Comparison of ENCODE assay signal across 28 mouse cellular contexts in the genomic region with DNA sequence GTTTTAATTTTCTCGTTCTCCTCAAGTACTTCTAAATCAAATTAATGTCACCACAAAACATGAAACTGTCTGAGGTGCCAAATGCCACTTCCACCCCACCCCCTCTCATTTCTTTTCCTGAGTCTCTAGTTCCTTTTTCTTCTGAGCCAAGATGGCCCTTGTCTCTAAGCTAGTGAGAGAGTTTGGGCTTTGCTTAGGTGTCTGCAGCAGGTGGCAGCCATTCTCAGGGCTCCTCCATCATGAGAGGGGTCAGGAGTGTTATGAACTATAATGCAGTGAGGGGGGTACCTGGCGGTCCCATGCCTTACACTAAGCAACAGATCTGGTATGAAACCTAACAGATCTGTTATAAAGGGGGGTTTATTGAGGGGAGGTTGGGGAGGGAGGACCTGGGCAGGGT. TPM values are rescaled to one million over a fixed set of nuclear protein-coding genes. Genes with fewer than 3 reads are reported as not detected.
A peak's percentile ranks its signal among the peaks of the same experiment; 100 is the strongest.
DNase-seq lines count a peak whose midpoint lies in the region; ATAC-seq and TF ChIP-seq lines count a peak whose summit lies in the region.
"Had no signal": no experiment of that assay in that cellular context is flagged by ENCODE, and none has a peak within 500 bp of the region (broad histone marks: within the 10 kb centered on the region; RNA-seq: fewer than 3 reads in every experiment).

No protein-coding gene starts in this region.

- TF ChIP-seq CTCF in spleen, adult 2 months (IDR thresholded peaks at IDR 0.05; ENCODE audit: extremely low read depth, insufficient read depth, insufficient read length, insufficient replicate concordance) = no peak

- no peak for DNase-seq in spleen, adult 2 months (ENCODE audit: low read depth in 1 of 2, low spot score in 2 of 2)
- no peak for DNase-seq in spleen, postnatal 36 days (ENCODE audit: low spot score in 2 of 2)
- DNase-seq in induced T-regulatory cell, adult 2 months (ENCODE audit: low read depth) = peak; percentile 56
- DNase-seq in thymus, postnatal 0 days (ENCODE audit: low spot score) = peak; percentile 50
- DNase-seq in lung, postnatal 25 days (ENCODE audit: low spot score) = no peak
- DNase-seq: cerebellum, adult 8-10 months; gastrocnemius, postnatal 25 days; heart, postnatal 14 days; liver, postnatal 0 days; lung, postnatal 36 days; spleen, adult 18-20 months had no signal

- H3K9ac ChIP-seq in forebrain, embryonic 15.5 days (replicated peaks) = no peak overlapping the region
- H3K9ac ChIP-seq: forebrain, embryonic 13.5 days; hindbrain, embryonic 13.5 days; intestine, embryonic 15.5 days; liver, postnatal 0 days had no signal

- TF ChIP-seq POLR2A in spleen, adult 2 months (IDR thresholded peaks at IDR 0.05; ENCODE audit: low read depth, low read length) = no peak

- 12% methylated on average over 2 of the region's 2 CpGs for WGBS in spleen, adult 2 months
- WGBS in forebrain, embryonic 15.5 days = 65% methylated on average over 2 of the region's 2 CpGs

- H3K4me1 ChIP-seq in spleen, adult 2 months (ENCODE audit: control insufficient read depth, insufficient read depth, insufficient read length) = peaks cover 15% of the 10 kb centered on the region; the same call in 1 of the 2 replicates
- H3K4me1 ChIP-seq in forebrain, embryonic 15.5 days = peaks cover 13% of the 10 kb centered on the region; the same call in 1 of the 2 replicates

- H3K36me3 ChIP-seq in spleen, adult 2 months (ENCODE audit: control insufficient read depth, insufficient read depth, low read length) = no peaks in the 10 kb centered on the region
- H3K36me3 ChIP-seq in forebrain, embryonic 15.5 days = no peaks in the 10 kb centered on the region
- H3K36me3 ChIP-seq: G1E; intestine, embryonic 15.5 days; limb, embryonic 10.5 days had no signal

- no peak for ATAC-seq in megakaryocyte-erythroid progenitor cell, adult 5-6 weeks (replicated peaks; ENCODE audit: low FRiP score, low TSS enrichment, poor library complexity, severe bottlenecking)
- ATAC-seq in forebrain, embryonic 15.5 days (replicated peaks) = no peak
- ATAC-seq: forebrain, embryonic 13.5 days; intestine, embryonic 15.5 days; liver, postnatal 0 days had no signal

- H3K4me2 ChIP-seq in forebrain, embryonic 15.5 days (replicated peaks) = no peak overlapping the region
- H3K4me2 ChIP-seq: forebrain, embryonic 13.5 days; hindbrain, embryonic 13.5 days; intestine, embryonic 15.5 days had no signal

- H3K9me3 ChIP-seq in forebrain, embryonic 15.5 days = no peaks in the 10 kb centered on the region
- H3K9me3 ChIP-seq: forebrain, embryonic 13.5 days; G1E; heart, embryonic 10.5 days; hindbrain, embryonic 13.5 days; intestine, embryonic 15.5 days; limb, embryonic 10.5 days had no signal

- no peaks in the 10 kb centered on the region for H3K27me3 ChIP-seq in spleen, adult 2 months (ENCODE audit: control insufficient read depth, insufficient read depth, low read length)
- H3K27me3 ChIP-seq in forebrain, embryonic 15.5 days = no peaks in the 10 kb centered on the region
- H3K27me3 ChIP-seq: forebrain, embryonic 13.5 days; intestine, embryonic 15.5 days had no signal

- H3K27ac ChIP-seq in spleen, adult 2 months (ENCODE audit: insufficient read depth, low read length) = peak overlapping the region; percentile 20; the same call in 1 of the 2 replicates
- no peak overlapping the region for H3K27ac ChIP-seq in forebrain, embryonic 15.5 days (replicated peaks)
- H3K27ac ChIP-seq: forebrain, embryonic 13.5 days; heart, embryonic 10.5 days; hindbrain, embryonic 13.5 days; intestine, embryonic 15.5 days; limb, embryonic 10.5 days had no signal

- H3K4me3 ChIP-seq in spleen, adult 2 months (ENCODE audit: extremely low read depth, insufficient read depth, insufficient read length) = no peak overlapping the region
- no peak overlapping the region for H3K4me3 ChIP-seq in forebrain, embryonic 15.5 days
- H3K4me3 ChIP-seq: forebrain, embryonic 13.5 days; hindbrain, embryonic 13.5 days; intestine, embryonic 15.5 days; limb, embryonic 10.5 days had no signal

RNA-seq across cellular contexts. Expression of gene Pvr, which starts 2.4 kb away (rescaled TPM):
- 6.6 and 8.0 TPM in 2 replicates for polyA plus RNA-seq in spleen, adult 2 months (2012; rRNA removed)
- 33.7 and 52.4 TPM in 2 replicates for polyA plus RNA-seq in thymus, postnatal 0 days (2015; fragmentation: Nextera tagmentation; extraction: Ambion mirVana)
- 1.3 and 6.4 TPM in 2 replicates for total RNA-seq in megakaryocyte-erythroid progenitor cell, adult 5-6 weeks (2014; fragmentation: Nextera tagmentation)
- total RNA-seq in megakaryocyte-erythroid progenitor cell, adult 5-6 weeks (2017) = 0.85 and 0.91 TPM in 2 replicates
- polyA plus RNA-seq in forebrain, embryonic 15.5 days (2015; fragmentation: Nextera tagmentation; extraction: Ambion mirVana) = 7.1 and 7.3 TPM in 2 replicates
- polyA plus RNA-seq: G1E had no signal

RNA-seq across cellular contexts. Expression of gene Igsf23, which starts 27.2 kb away (rescaled TPM):
- 1.2 and 3.9 TPM in 2 replicates for polyA plus RNA-seq in spleen, adult 2 months (2012; rRNA removed)
- polyA plus RNA-seq in thymus, postnatal 0 days (2015; fragmentation: Nextera tagmentation; extraction: Ambion mirVana) = 14.8 and 15.5 TPM in 2 replicates
- total RNA-seq in megakaryocyte-erythroid progenitor cell, adult 5-6 weeks (2014; fragmentation: Nextera tagmentation) = not detected in 2 replicates
- total RNA-seq in megakaryocyte-erythroid progenitor cell, adult 5-6 weeks (2017) = 0.50 TPM in 1 of 2 replicates, not detected in the other
- polyA plus RNA-seq in forebrain, embryonic 15.5 days (2015; fragmentation: Nextera tagmentation; extraction: Ambion mirVana) = not detected in 2 replicates
- total RNA-seq: gastrocnemius, postnatal 25 days; layer of hippocampus, postnatal 10 days; left cerebral cortex, adult 8-10 months had no signal
- polyA plus RNA-seq: cortical plate, adult 2 months; embryonic facial prominence, embryonic 11.5 days; forebrain, embryonic 13.5 days; G1E; kidney, embryonic 14.5 days; midbrain, embryonic 14.5 days; neural tube, embryonic 14.5 days had no signal

RNA-seq across cellular contexts. Expression of gene Ceacam19, which starts 35.6 kb away (rescaled TPM):
- 0.09 and 0.22 TPM in 2 replicates for polyA plus RNA-seq in spleen, adult 2 months (2012; rRNA removed)
- polyA plus RNA-seq in thymus, postnatal 0 days (2015; fragmentation: Nextera tagmentation; extraction: Ambion mirVana) = 0.10 and 0.14 TPM in 2 replicates
- total RNA-seq in megakaryocyte-erythroid progenitor cell, adult 5-6 weeks (2014; fragmentation: Nextera tagmentation) = not detected in 2 replicates
- total RNA-seq in megakaryocyte-erythroid progenitor cell, adult 5-6 weeks (2017) = not detected in 2 replicates
- not detected in 2 replicates for polyA plus RNA-seq in forebrain, embryonic 15.5 days (2015; fragmentation: Nextera tagmentation; extraction: Ambion mirVana)
- total RNA-seq: adrenal gland, postnatal 4 days; gastrocnemius, postnatal 25 days; heart, postnatal 14 days; layer of hippocampus, postnatal 10 days; left cerebral cortex, adult 8-10 months; liver, adult 2 months had no signal
- polyA plus RNA-seq: cortical plate, adult 2 months; embryonic facial prominence, embryonic 11.5 days; forebrain, embryonic 13.5 days; G1E; heart, embryonic 10.5 days; hindbrain, embryonic 13.5 days; intestine, embryonic 15.5 days; kidney, embryonic 14.5 days; limb, embryonic 10.5 days; liver, adult 2 months; liver, postnatal 0 days; midbrain, embryonic 14.5 days; neural tube, embryonic 14.5 days had no signal

RNA-seq across cellular contexts. Expression of gene Ceacam20, which starts 41.9 kb away (rescaled TPM):
- polyA plus RNA-seq in spleen, adult 2 months (2012; rRNA removed) = not detected in 2 replicates
- polyA plus RNA-seq in thymus, postnatal 0 days (2015; fragmentation: Nextera tagmentation; extraction: Ambion mirVana) = 0.06 TPM in 1 of 2 replicates, not detected in the other
- not detected in 2 replicates for total RNA-seq in megakaryocyte-erythroid progenitor cell, adult 5-6 weeks (2014; fragmentation: Nextera tagmentation)
- total RNA-seq in megakaryocyte-erythroid progenitor cell, adult 5-6 weeks (2017) = not detected in 2 replicates
- polyA plus RNA-seq in forebrain, embryonic 15.5 days (2015; fragmentation: Nextera tagmentation; extraction: Ambion mirVana) = not detected in 2 replicates
- total RNA-seq: adrenal gland, postnatal 4 days; G1E; gastrocnemius, postnatal 25 days; heart, postnatal 14 days; layer of hippocampus, postnatal 10 days; left cerebral cortex, adult 8-10 months; liver, adult 2 months had no signal
- polyA plus RNA-seq: cortical plate, adult 2 months; embryonic facial prominence, embryonic 11.5 days; forebrain, embryonic 13.5 days; G1E; heart, embryonic 10.5 days; hindbrain, embryonic 13.5 days; kidney, embryonic 14.5 days; limb, embryonic 10.5 days; liver, adult 2 months; liver, postnatal 0 days; midbrain, embryonic 14.5 days; neural tube, embryonic 14.5 days had no signal

Comparison
In these comparisons a context has a peak if more than half of its experiments do, and no peak if none do; other contexts are left out.
1. DNase-seq: peak in induced T-regulatory cell, adult 2 months (single experiment) and thymus, postnatal 0 days (single experiment); none in spleen, adult 2 months (0 of 2), spleen, postnatal 36 days (0 of 2) and lung, postnatal 25 days (single experiment).